Mouse (Mus musculus): ENCODE measurements around the gene Adam23.

Adam23 gene

GRCm38 (mm10) chr1:63478946-63479345 lies 33.3 kb downstream of the Adam23 start:
- in situ Hi-C loops (cut with MseI, MboI) = no loop called here

- in situ Hi-C loops (cut with MseI, MboI) = no loop called here
These were observed 39.0 kb downstream of the Adam23 start for GRCm38 (mm10) chr1:63484646-63485045.

- in situ Hi-C loops (cut with MseI, MboI) = no loop called here
These were observed 41.0 kb downstream of the Adam23 start for GRCm38 (mm10) chr1:63486646-63487045.

- in situ Hi-C loops (cut with MseI, MboI) = no loop called here
These were observed 45.3 kb downstream of the Adam23 start for GRCm38 (mm10) chr1:63491001-63491400.

GRCm38 (mm10) chr1:63493325-63493724 lies 47.6 kb downstream of the Adam23 start:
- in situ Hi-C loops (cut with MseI, MboI) = no loop called here

- in situ Hi-C loops (cut with MseI, MboI) = no loop called here
These were observed 61.7 kb downstream of the Adam23 start for GRCm38 (mm10) chr1:63507386-63507785.

GRCm38 (mm10) chr1:63508801-63509200 lies 63.1 kb downstream of the Adam23 start:
- in situ Hi-C loops (cut with MseI, MboI) = no loop called here

GRCm38 (mm10) chr1:63511416-63511815 lies 65.7 kb downstream of the Adam23 start:
- in situ Hi-C loops (cut with MseI, MboI) = no loop called here

- in situ Hi-C loops (cut with MseI, MboI) = no loop called here
These were observed 72.1 kb downstream of the Adam23 start for GRCm38 (mm10) chr1:63517800-63518199.

GRCm38 (mm10) chr1:63518814-63519213 lies 73.1 kb downstream of the Adam23 start:
- in situ Hi-C loops (cut with MseI, MboI) = no loop called here

GRCm38 (mm10) chr1:63529901-63530300 lies 84.2 kb downstream of the Adam23 start:
- in situ Hi-C loops (cut with MseI, MboI) = no loop called here

GRCm38 (mm10) chr1:63534271-63534827 lies 88.7 kb downstream of the Adam23 start:
- in situ Hi-C loops (cut with MseI, MboI) = no loop called here

- in situ Hi-C loops (cut with MseI, MboI) = no loop called here
These were observed 94.4 kb downstream of the Adam23 start for GRCm38 (mm10) chr1:63539884-63540613.

- in situ Hi-C loops (cut with MseI, MboI) = no loop called here
These were observed 98.4 kb downstream of the Adam23 start for GRCm38 (mm10) chr1:63544122-63544521.

- in situ Hi-C loops (cut with MseI, MboI) = no loop called here
These were observed 107.3 kb downstream of the Adam23 start for GRCm38 (mm10) chr1:63553039-63553438.

GRCm38 (mm10) chr1:63561772-63562520 lies 116.3 kb downstream of the Adam23 start:
- in situ Hi-C loops (cut with MseI, MboI) = no loop called here

- in situ Hi-C loops (cut with MseI, MboI) = no loop called here
These were observed 118.2 kb downstream of the Adam23 start for GRCm38 (mm10) chr1:63563928-63564327.

GRCm38 (mm10) chr1:63566501-63566900 lies 120.8 kb downstream of the Adam23 start:
- in situ Hi-C loops (cut with MseI, MboI) = no loop called here

- in situ Hi-C loops (cut with MseI, MboI) = no loop called here
These were observed 121.3 kb downstream of the Adam23 start for GRCm38 (mm10) chr1:63567031-63567430.

GRCm38 (mm10) chr1:63572229-63572628 lies 126.5 kb downstream of the Adam23 start:
- in situ Hi-C loops (cut with MseI, MboI) = no loop called here

GRCm38 (mm10) chr1:63573432-63573831 lies 127.7 kb downstream of the Adam23 start:
- in situ Hi-C loops (cut with MseI, MboI) = no loop called here

GRCm38 (mm10) chr1:63573864-63574611 lies 128.3 kb downstream of the Adam23 start:
- in situ Hi-C loops (cut with MseI, MboI) = no loop called here
